Mouse (Mus musculus) gastrocnemius, postnatal 14 days (tissue): Measurements from ENCODE around the gene Ddias. TPM values are rescaled to one million over a fixed set of nuclear protein-coding genes. Genes with fewer than 3 reads are reported as not detected.
"Not testable (repeated sequence)": the region's sequence is repeated elsewhere in the genome, so short reads cannot be mapped to it uniquely, and the experiment has no call there.

Experiments used
- DNase-seq: peaks from one replicate; pipeline ENCODE4 v3.0.0; 2021; ENCODE audit warnings: mixed read lengths
- intact Hi-C: fragments of 180-260 bp; cut with DNase I; formaldehyde crosslinking; loops from one replicate; pipeline ENCODE4 v1.15.1; 2025; ENCODE audit warnings: low total_unique reads
- long read RNA-seq, 2 experiments: library from polyadenylated mRNA; stranded (forward); transcript quantifications; one replicate each; pipeline ENCODE4 v2.0.0; 2021
- total RNA-seq, 2 experiments: library from RNA; stranded (reverse); gene quantifications; 2 replicates each; pipeline ENCODE4 v1.2.3; 2021

Ddias gene
- total RNA-seq: under 1 TPM; 0.24 to 0.66 TPM
- long read RNA-seq, experiment 1: 0 reads
- long read RNA-seq, experiment 2, partial matches to known transcripts: 0 of 1 reads
- long read RNA-seq, experiment 2, other reads (novel, unspliced or antisense): 0 of 1 reads

DNA sequence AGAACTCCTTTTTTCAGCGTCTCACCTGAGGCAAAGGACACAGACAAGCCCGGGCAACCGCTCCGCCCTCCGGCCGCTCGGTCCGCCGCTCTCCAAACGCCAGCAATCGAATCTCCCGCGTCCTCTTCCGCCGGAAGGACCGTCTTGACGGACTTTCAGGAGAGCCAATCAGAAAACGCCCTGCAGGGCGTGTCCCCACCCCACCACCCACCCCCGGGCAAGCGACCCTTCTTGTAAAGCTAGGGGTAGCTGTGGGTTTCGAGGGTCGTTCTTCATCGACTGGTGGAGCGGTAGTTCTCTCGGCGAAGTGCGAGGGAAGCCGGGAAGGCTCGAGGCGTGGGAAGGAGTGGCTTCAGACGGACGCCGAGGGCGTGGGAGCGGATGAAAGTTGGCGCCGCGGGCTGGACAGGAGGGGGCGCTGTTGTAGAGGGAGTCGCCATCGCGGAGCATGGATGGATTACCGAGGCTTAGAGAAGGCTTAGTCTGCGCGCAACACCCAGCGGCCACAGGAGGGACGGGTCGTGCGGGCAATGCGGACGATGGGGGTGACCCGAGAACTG, at the start of gene Ddias, which contains the start of gene Prcp:
Ddias (minus strand) TSS at position 132 of the 560 bp plus-strand sequence.
Prcp (plus strand) TSS at position 355 of the 560 bp plus-strand sequence.
- intact Hi-C loops: no loop called here
- peak; percentile 93 for DNase-seq

DNA sequence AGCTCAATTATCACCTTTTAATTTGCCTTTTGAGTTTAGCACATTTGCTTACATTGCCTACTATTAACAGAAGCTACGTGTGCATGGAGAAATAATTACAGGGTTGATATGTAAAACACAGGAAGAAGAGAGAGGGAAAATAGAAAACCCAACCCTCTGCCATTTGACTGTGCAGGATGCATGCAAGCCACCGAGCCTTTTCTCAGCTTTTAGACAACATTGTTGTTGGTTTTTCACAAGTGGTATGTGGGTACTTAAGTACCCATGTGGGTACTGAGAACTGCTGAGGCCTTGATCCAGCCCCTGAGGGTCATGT, 46.8 kb upstream of the Ddias start:
- DNase-seq: no peak
- intact Hi-C loops: no loop called here

DNA sequence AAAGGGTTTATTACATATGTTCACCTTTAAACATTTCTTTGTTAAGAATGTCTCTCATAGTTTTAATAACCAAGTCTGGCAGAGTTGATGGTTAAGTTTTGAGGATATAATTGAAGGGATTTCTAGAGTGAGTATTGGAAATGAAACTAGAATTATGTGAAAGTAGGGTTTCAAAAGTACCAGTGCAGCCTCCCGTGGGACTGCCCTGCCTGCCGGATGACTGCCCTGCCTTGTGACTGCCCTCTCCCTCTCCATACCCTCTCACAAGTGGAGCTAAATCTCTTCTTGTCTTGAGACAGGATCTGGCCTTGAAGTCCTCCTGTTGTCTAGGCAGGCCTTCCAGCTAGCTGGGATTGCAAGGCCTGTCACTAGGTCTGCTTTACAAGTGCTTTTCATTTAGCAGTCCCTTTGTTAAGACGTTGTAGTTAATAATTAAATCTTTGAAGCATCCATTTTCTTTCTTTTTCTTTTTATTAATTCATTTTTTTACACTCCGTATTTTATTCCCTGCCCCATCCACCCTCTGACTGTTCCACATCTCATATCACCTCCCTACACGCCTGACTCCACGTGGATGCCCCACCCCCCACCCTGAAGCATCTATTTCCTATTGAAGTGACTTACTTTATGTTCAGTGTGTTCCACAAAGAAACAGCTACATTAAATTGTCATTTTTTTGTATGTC, 46.3 kb upstream of the Ddias start:
- intact Hi-C loops: no loop called here

DNA sequence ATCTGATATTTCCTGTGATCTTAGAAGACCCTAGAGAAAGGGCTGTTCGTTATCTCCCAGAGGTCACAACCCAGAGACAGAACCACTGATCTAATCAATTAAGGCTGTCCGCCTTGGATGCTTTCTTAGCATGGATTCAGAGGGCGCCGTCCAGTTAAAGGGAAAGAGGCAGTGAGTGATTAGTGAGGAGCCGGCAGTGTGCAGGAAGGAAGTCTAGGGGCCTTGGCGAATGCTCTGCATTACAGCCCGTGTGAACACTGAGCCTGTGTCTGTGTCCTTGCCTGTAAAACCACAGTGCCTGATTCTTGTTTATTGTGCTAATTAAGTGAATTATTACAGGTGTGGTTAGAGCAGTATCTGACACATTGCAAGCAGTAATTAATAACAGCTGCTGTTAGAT, 30.2 kb upstream of the Ddias start:
- DNase-seq, intact Hi-C loops: not testable (repeated sequence)

More for the DNA sequence above, 46.3 kb upstream of the Ddias start:
- no peak for DNase-seq

DNA sequence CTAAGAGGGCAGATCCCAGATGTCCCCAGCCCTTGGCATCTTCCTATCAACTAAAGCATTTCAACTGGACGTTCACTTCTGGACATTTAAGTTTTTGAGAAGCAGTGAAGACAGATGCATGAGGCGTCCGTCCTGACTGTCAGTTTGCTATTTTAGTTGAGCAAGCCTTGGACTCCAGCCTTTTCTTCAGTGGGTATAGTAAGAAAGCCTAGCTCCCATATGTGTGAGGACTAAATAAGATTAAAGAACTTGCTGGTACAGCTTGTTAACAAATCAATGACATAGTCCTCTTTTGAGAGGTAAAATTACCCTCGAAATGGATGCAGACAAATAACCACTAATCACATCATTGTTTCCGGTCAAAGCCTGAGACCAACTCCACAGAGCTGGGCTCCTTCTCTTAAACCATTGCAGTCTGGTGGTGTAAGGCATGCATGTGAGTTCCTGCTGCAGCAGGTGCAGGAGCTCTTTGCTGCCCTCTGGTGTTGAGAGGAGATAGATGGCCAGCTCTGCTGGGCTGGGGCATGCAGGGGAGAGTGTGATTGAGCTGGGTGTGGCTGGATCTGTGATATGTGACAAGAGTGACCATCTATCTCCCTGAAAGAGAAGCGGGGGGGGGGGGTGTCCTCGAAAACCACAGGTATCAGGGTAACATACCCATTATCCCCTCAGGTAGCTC, 29.5 kb upstream of the Ddias start:
- DNase-seq: peak; percentile 56
- intact Hi-C loops: no loop called here

DNA sequence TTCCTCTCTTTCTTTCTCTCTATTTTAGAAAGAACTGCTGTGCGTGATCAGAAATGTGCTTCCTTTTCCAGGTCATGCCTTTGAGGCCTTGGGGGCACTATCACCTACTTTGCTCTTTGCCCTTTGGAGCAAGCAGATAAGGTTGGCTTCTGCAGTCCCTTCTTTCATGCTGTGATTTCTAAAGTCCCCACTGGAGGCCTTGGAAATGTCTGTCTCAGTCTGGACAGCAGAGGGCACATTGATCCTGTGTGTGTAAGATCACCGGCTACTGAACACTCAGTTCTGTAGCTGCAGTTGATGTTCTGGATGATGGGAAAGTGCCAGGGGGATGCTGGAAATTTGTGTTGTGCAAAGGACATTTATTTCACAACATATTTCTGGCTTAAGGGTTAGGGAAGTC, 23.0 kb upstream of the Ddias start:
- no peak for DNase-seq
- intact Hi-C loops: loop anchor here (10.0 kb wide), 1 partner anchor 198 kb away; no protein-coding TSS in a partner anchor

DNA sequence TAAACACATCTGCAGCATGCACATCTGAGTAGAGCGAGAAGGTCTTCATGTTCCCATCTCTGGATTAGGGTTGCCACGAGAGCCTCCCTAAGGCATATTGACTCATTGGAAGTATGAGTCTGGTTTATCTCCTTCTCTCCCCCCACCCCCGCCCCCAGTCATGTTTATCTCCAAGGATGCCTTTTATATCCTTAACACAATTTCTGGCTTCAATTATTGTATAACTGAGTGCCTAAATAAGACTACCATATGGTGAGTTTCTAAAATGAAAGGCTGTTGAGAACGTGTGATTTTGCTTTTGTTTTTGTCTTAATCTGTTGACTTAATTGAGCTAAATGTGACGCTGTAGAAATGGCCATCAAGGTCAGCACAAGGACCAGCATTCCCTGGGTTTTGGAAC, 22.0 kb upstream of the Ddias start:
- DNase-seq: no peak
- intact Hi-C loops: loop anchor here (10.0 kb wide), 1 partner anchor 199 kb away; no protein-coding TSS in a partner anchor

DNA sequence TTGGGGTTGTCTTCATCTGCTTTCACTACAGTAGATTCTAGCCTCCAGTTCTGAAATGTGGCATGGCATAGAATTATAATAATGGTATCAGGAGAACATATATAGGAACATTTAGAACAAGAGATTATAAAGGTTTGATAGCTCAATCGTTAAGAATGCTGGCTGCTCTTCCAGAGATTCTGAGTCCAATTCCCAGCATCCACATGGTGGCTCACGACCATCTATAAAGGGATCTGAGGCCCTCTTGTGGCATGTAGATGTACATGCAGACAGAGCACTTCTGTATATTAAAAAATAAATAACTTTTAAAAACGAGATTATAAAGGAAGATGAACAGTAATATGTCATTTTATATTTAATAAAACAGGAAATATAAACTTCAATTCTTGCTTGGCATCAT, 19.4 kb upstream of the Ddias start:
- DNase-seq: no peak
- intact Hi-C loops: loop anchor here (10.0 kb wide), 1 partner anchor 201 kb away; no protein-coding TSS in a partner anchor

DNA sequence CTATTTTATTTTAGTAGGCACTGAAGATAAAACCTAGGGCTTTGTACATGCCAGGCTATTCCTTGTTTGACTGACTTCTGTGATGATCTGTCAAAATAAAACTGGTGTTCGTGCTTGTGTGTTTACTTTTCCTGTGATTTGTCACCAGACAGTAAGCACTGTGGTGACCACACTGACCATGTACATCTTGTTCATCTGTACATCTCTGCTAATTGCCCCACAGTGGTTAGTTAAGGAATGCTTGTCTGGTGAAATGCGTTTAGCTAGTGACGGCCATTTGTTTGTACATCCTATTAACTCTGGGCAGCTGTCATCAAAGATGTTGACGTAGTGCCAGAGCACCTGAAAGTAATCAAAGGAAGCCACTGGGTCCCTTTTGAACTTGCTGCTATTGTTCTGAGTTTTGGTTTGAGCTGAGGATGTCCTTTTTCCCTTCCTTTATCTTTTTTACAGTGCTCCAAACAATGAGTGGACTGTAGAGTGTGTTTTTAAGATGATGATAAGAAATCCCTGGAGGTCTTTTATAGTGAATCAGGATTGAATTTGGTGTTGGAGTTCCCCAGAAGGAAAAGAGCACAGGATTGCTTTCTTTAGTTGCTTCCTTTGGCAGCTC, 16.7 kb upstream of the Ddias start:
- intact Hi-C loops: loop anchor here (10.0 kb wide), 1 partner anchor 204 kb away; no protein-coding TSS in a partner anchor
- DNase-seq: no peak

DNA sequence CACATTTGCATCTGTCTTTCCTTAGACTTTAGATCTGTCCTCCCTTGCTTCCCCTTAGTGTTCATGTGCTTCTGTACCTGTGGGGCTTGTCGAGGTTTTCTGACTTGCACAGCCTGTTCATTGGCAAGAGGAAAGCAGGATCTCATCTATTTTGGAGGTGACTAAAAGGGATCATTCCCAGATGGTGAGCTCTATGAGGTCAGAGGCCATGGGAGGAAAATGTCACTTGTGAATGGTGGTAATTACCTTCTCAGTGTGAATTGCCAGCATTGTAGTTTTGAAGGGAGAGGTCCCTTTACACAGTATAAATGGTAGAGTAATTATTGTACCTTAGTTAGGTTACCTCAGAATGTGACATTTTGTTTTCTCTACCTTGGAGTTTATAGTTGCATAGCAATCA, 16.2 kb upstream of the Ddias start:
- DNase-seq: no peak
- intact Hi-C loops: loop anchor here (10.0 kb wide), 1 partner anchor 205 kb away; no protein-coding TSS in a partner anchor

DNA sequence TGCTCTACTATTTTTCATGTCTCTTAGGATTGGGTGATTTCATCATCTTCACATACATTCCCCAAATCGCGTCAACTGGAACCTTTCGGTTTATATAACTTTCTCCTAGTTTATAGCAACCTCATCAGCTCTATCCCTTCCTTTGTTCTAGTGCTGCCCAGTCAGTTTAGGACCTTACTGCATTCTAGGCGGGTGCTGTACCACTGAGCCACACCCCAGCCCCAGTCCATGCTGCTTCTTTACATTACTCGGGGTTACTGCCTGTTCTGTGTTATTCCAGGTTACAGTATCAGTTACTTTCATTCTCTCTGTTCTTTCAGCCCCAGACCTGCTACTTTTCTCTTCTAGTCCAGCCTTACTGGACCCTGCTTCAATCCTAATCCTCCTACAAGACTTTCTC, 13.2 kb upstream of the Ddias start:
- intact Hi-C loops: loop anchor here (10.0 kb wide), 1 partner anchor 78 kb away; no protein-coding TSS in a partner anchor
- DNase-seq: no peak

DNA sequence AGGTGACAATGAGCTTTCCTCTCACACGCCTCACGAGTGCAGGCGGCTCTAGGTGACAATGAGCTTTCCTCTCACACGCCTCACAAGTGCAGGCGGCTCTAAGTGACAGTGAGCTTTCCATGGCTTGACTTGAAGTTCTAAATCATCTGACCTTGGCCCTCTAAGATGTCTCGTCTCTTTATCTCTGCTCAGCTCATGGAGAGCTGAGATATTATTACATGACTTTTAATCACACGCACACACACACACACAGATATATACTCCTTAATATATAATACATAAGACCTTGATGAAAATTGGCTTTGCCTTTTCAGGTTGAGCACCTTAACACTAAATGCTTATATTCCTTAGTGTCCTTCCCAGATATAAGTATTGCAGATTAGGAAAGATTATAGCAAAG, 12.8 kb upstream of the Ddias start:
- no peak for DNase-seq
- intact Hi-C loops: loop anchor here (10.0 kb wide), 1 partner anchor 78 kb away; no protein-coding TSS in a partner anchor

DNA sequence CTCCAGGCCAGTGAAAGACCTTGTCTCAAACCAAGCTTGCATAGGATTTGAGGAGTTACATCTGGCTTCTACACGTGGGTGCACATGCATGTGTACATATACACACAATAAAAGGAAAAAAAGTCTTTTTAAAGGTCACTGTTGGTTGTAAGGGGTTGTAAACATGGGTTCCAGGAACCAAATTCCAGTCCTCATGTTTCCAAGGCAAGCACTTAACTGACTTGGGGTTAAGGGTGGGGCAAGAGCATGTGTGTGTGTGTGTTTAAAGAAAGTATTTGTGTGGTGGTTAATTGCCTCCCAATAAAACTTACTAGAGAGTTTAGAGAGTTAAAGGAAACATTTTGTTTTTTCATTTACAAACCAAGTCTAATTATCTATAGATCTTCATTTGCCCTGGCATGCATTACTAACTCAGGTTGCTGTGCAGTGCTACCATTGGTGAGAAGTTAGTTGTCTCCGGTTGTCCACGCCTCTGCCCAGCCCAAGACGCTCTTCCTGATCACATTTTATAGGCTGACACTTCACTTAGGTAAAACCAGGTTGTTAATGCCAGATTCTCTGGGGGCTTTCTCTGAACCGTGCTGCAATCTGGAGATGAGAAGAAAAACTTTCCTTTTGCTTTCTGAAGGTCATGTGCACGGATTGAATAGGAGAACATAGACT, 11.1 kb upstream of the Ddias start:
- intact Hi-C loops: loop anchor here (10.0 kb wide), 1 partner anchor 80 kb away; no protein-coding TSS in a partner anchor
- DNase-seq: no peak

DNA sequence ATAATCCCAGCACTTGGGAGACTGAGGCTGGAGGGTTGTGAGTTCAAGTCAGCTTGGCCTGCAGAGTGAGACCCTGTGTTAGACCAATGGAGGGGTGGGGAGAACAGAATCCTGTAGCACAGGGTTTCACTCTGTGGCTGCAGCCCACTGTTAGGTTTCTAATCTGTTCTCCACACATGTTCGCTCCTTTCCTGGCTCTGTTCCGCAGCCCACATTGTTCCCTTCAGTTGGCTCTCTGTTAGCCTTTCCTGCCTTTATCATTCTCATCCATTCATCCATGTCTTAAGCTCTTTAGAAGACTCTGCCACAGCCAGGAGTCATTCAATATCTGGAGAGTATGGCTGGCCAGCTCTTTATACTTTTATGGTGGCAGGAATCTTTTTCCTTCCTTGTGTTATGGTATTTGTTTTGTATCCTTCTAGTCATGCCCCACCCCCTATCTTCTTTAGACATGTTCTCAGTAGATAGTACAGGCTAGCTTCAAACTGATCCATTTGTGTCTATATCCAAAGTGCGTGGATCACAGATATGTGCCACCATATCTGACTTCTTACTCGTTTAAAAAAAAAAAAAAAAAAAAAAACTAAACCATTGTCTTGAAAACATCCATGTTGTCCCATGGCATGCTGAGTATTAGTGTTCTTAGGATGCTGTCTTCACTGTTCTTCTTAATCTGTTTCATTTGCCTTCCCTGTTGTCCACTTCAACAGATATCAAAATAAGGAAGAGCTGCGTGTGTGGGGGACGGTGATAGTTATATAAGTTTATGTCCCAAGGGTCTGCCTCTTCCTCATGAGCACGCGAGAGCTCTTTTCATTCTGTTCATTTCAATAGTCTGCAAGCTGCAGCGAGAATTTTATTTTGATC, 10.0 kb upstream of the Ddias start:
- no peak for DNase-seq

DNA sequence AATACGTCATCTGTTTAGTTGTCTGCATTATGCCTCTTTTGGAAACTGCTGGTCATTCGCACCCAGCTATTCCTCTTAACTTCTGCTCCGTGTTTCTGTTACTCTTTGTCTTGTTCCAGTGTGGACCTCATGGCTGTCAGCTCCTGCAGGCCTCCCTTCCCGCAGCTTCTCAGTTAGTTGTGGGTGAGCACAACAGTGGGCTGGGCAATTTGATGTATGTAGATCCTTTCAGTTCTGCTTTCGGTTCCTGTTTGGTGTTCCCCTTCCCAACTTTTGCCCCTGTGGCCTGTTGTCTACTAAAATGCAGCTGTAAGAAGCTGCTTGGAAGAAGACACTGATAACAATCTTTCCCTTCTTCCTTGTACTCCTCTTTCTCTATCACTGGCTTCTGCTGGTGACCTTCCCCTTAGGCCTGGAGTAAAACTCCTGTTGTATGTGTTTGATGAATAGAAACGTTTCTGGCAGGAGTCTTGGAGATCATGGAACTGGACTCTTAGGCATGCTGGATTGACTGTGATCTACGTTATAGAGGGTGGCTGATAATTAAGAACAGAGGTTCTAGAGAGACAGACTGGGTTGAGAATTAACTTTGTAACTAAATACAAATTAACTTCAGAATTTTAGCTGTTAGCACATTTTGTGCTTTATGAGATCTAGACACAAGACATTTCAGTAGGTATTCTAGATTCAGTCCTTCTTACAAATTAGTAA, 4.7 kb upstream of the Ddias start:
- intact Hi-C loops: no loop called here
- no peak for DNase-seq

More for the DNA sequence above, 10.0 kb upstream of the Ddias start:
- intact Hi-C loops: loop anchor here (10.0 kb wide), 1 partner anchor 81 kb away; no protein-coding TSS in a partner anchor

DNA sequence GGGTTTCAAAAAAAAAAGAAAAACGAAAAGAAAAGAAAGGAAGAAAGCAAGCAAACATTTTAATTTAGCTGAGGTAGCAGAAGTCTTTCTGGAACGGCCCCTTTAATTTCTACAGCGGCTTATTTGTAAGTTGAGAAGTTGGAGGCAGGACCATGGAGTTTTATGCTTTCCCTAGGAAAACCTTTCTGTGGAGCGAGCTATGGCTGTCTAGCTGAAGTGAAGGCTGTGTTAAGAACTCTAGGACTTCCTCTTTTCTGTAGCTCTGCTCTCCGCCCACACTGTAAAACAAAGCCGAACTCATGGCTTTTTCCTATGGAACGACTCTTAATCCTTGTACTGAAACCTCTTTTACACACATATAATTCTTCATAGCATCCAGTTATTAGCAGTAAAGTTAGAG, 2.5 kb upstream of the Ddias start:
- no peak for DNase-seq
- intact Hi-C loops: no loop called here

DNA sequence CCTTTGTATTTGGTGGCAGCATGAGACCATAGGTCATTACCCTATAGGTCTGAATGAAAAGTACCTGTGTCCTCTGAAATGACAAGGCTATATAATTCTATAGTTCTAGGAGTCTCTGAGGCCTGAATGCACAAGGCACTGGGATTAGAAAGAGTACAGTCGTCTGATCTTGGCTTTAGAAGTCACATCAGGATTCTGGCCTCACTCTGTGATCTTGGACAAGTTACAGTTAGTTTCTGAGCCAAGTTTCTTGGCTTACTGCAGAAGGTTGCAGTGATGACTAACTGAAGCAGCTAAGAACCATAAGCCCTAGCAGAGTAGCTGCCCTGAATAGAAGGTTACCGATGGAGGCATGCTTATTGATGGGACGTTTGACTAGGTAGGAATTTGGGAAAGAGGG, 2.0 kb upstream of the Ddias start:
- no peak for DNase-seq
- intact Hi-C loops: no loop called here
